Mouse (Mus musculus) heart, postnatal 25 days (tissue): Measurements from ENCODE around the gene Slpi. TPM values are rescaled to one million over a fixed set of nuclear protein-coding genes. Genes with fewer than 3 reads are reported as not detected.

Source experiments
- DNase-seq: peaks from one replicate; pipeline ENCODE4 v3.0.0; 2022; ENCODE audit warnings: low spot score
- intact Hi-C: fragments of 180-260 bp; cut with DNase I; formaldehyde crosslinking; loops from one replicate; pipeline ENCODE4 v1.15.1; 2025
- total RNA-seq, 2 experiments: library from RNA; stranded (reverse); gene quantifications; 2 replicates each; pipeline ENCODE4 v1.2.3; 2021

The Slpi gene
- 1 to 10 TPM; 3.1 to 7.2 TPM for total RNA-seq

DNA sequence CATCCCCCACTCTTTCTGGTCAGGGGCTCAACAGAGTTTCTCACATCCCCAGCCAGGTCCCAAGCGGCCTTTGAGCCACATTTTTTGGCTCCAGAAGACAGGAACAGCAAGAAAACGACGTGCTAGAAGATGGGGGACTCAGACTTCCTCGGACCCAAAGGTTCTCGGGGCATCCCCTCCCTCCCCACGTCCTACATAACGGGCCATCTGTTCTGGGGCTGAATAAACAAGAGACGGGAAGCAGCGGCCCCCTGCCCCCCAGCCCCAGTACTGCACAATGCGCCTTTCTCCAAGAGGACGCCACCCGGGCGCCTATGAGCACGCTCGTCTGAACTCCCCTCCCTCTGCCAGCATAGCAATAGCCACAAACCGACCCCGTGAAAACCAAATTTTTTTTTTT is at the start of gene Slpi:
Gene Slpi, minus strand, starts transcription at position 76 of the 400 bp plus-strand sequence.
- intact Hi-C loops: loop anchor here (5.0 kb wide), 1 partner anchor 287 kb away; no protein-coding TSS in a partner anchor
- DNase-seq: no peak

DNA sequence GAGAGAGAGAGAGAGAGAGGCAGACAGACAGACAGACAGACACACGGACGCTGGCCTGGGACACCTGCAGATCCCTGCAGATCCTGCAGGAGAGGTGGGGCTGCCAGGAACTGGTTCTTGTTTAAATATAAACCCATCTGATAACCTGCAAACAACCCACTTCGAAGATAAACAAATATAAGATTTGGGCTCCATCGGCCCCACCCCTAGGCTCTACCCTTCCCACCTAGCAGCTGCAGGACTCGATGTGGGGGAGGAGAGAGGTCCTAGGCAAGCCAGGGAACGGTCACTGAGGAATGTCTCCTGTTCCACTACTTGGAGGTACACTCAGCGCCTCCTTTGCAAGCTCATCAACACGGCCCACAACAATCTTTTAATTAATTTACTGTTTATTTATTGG is 49.4 kb upstream of the Slpi start:
- no peak for DNase-seq
- intact Hi-C loops: no loop called here

- intact Hi-C loops: no loop called here
- DNase-seq: no peak
Measured at GRCm38 (mm10) chr2:164437710-164438109, 48.8 kb upstream of the Slpi start.

GRCm38 (mm10) chr2:164436961-164437360 is 48.1 kb upstream of the Slpi start:
- intact Hi-C loops: no loop called here
- DNase-seq: no peak

DNA sequence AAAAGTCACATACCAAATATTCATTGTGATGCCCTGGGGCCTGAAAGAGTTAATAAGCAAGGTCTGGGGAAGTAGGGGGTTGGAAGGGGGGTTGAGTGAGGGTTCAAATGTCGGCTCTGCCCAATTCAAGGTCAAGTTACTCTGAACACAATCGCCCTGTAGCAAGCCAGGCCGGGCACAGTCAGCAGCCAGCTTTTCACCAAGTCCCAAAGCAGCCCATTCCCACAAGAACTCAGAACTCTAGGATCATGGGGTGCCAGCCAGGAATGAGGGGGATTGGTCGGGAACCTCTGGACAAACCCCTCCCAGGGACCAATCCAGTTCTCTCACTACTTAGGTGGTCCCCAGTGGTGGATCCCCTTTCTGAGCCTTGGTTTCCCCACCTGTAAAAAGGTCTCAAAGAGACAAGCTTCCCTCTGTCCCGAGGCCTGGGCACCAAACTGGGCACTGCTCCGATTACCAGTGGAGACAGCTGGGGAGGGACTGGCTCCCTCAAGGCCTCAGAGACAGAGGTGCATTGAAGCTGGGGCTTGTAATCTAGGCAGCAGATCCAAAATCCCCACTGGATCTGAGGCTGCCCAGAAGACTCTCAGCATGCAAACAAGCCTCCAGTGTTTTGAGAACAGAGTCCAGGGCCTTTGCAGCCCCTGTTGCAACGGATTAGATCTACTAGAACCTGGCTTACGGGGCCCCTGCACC is 47.5 kb upstream of the Slpi start:
- intact Hi-C loops: no loop called here
- no peak for DNase-seq

- DNase-seq: no peak
- intact Hi-C loops: no loop called here
Measured at GRCm38 (mm10) chr2:164435216-164436090, 46.6 kb upstream of the Slpi start.

GRCm38 (mm10) chr2:164434681-164435080 is 45.8 kb upstream of the Slpi start:
- DNase-seq: no peak
- intact Hi-C loops: no loop called here

- intact Hi-C loops: no loop called here
- no peak for DNase-seq
Measured at GRCm38 (mm10) chr2:164433278-164433895, 44.5 kb upstream of the Slpi start.

DNA sequence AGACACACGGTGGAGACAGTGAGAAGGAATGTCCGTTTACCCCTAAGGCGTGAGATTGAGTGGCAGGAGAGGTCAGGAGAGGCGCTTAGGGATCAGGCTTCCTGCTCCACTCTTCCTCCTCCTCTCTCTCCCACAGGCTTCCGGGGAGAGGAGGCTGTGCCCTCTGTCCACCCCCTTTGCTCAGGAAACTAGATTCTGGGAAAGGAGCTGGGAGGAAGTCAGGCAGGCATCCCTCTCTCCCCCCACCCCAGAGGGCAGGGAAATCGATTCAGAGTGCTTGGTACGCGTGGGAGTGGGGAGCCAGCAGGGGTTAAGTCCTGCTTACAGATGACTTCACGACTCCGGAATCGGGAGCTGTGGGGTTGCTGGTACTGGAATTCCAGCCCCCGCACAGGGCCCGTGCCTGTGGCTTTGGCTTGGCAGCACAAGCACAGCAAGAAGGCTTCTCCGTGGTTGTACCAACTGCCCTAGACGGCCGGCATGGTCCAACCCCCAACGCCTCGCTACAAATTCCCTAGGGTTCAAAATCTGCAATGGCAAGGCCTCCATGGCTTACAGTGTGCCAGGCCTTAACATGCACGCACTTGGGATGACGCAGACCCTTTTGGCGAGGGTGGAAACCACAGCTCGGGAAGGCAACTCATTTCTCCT is 43.8 kb upstream of the Slpi start:
- peak; percentile 38 for DNase-seq
- intact Hi-C loops: no loop called here

GRCm38 (mm10) chr2:164431676-164432465 is 43.0 kb upstream of the Slpi start:
- intact Hi-C loops: no loop called here
- DNase-seq: peak; percentile 22

DNA sequence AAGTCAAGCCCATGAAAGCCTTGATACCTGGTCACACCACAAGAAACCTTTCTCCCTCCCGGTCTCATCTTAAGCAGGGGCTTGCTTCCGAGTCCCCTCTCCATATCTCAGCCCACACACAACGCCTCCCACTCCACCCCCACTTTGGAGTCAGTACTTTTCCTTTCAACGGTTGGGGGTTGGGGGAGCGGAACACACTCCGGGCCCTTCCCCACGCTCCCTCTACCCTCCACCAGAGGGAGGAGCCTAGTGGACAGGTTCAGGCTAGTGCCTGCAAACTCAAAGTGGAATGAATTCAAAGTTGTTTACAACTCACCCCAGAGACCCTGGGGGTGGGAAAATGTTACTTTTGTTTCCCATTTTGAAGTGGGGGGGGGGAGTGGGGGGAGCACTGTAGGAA is 41.8 kb upstream of the Slpi start:
- intact Hi-C loops: no loop called here

GRCm38 (mm10) chr2:164429881-164430615 is 41.2 kb upstream of the Slpi start:
- DNase-seq: no peak
- intact Hi-C loops: no loop called here

More for the DNA sequence above, 41.8 kb upstream of the Slpi start:
- DNase-seq: no peak

- DNase-seq: no peak
- intact Hi-C loops: no loop called here
Measured at GRCm38 (mm10) chr2:164428451-164428850, 39.6 kb upstream of the Slpi start.

GRCm38 (mm10) chr2:164426952-164427351 is 38.1 kb upstream of the Slpi start:
- intact Hi-C loops: no loop called here
- DNase-seq: no peak

DNA sequence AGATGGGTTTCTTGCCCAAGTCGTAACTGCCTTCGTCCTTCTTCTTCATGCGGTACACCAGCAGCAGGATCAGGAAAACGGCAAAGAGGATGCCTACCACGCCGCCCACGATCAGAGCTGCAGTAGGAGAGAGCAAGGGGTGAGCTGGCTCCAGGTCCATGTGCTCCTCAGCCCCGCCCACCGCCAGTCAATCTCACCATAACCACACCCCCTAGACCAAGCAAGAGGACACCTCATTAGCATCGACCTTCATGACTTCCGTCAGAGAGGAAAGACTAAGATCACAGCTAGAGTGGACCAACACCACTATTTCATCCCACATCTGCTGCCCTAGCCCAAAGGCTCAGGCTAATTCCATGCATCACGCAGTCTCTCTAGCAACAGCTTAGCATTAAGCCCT is 37.2 kb upstream of the Slpi start:
- DNase-seq: no peak
- intact Hi-C loops: no loop called here

- intact Hi-C loops: no loop called here
- no peak for DNase-seq
Measured at GRCm38 (mm10) chr2:164425401-164425800, 36.5 kb upstream of the Slpi start.

- intact Hi-C loops: no loop called here
- no peak for DNase-seq
Measured at GRCm38 (mm10) chr2:164424406-164424805, 35.5 kb upstream of the Slpi start.

- intact Hi-C loops: no loop called here
- DNase-seq: no peak
Measured at GRCm38 (mm10) chr2:164423464-164423863, 34.6 kb upstream of the Slpi start.
